Comparison of ENCODE assay signal across 7 mouse cellular contexts in the genomic region with DNA sequence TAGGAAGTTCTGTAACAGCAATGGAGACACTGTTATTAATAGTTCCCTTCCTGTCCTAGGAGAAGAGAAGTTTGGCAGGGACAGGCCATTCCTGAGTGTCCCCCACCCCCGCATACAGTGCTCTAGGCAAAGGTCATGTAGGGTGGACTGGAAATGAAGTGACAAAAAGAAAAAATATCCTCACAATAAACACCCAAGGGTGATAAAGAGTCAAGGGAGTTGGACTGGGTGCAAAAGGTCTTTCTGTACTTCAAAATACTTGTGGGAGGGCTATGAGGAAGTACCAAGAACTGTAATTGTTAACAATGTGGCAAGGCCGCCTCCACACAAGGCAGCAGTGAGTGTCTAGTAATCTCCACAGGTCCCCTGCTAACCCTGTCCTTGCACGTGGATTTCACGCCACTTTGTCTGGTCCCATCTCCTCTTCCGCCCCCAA. TPM values are rescaled to one million over a fixed set of nuclear protein-coding genes. Genes with fewer than 3 reads are reported as not detected.
DNase-seq lines count a peak whose midpoint lies in the region; ATAC-seq and TF ChIP-seq lines count a peak whose summit lies in the region.

No protein-coding gene starts in this region.

- no peak for ATAC-seq in G1E (ENCODE audit: extremely low read depth, insufficient number of reproducible peaks, low FRiP score, poor library complexity, severe bottlenecking)
- ATAC-seq in intestine, postnatal 0 days: peak; percentile 57

- no peak overlapping the region; the same call in 1 of the 2 replicates for H3K4me3 ChIP-seq in G1E (ENCODE audit: low read depth, low read length)
- H3K4me3 ChIP-seq in intestine, postnatal 0 days (ENCODE audit: low read depth, low read length): no peak overlapping the region

- H3K9me3 ChIP-seq in G1E (replicated peaks): no peaks in the 10 kb centered on the region
- no peaks in the 10 kb centered on the region for H3K9me3 ChIP-seq in intestine, postnatal 0 days (ENCODE audit: control insufficient read depth)

- H3K9ac ChIP-seq in intestine, postnatal 0 days (ENCODE audit: low read depth, low read length): no peak overlapping the region

- peak; percentile 4 for DNase-seq in G1E (ENCODE audit: low spot score)
- peak; percentile 3 for DNase-seq in brain, adult 2 months (ENCODE audit: low read depth, low spot score)
- peak; percentile 95 for DNase-seq in heart, adult 11 months
- DNase-seq in lung, adult 18-20 months: peak; percentile 32 to 52
- DNase-seq in skeletal muscle tissue, adult 2 months (ENCODE audit: low read depth, low spot score): peak; percentile 30
- DNase-seq in left cerebral cortex, adult 18-20 months (ENCODE audit: low spot score in 2 of 2): no peak

- WGBS in intestine, postnatal 0 days: 32% methylated on average over 5 of the region's 5 CpGs

- peak overlapping the region; percentile 99 for H3K27ac ChIP-seq in intestine, postnatal 0 days (ENCODE audit: low read depth, low read length)

- H3K4me1 ChIP-seq in G1E (ENCODE audit: insufficient read depth, low read depth, low read length): peaks cover 10% of the 10 kb centered on the region
- H3K4me1 ChIP-seq in intestine, postnatal 0 days (replicated peaks; ENCODE audit: control insufficient read depth, insufficient read depth, low read length): no peaks in the 10 kb centered on the region

- no peak for TF ChIP-seq CTCF in G1E (IDR thresholded peaks at IDR 0.05; ENCODE audit: low read depth, low read length)
- TF ChIP-seq CTCF in intestine, postnatal 0 days (IDR thresholded peaks at IDR 0.05; ENCODE audit: low read depth): no peak

- H3K36me3 ChIP-seq in G1E (replicated peaks): no peaks in the 10 kb centered on the region
- no peaks in the 10 kb centered on the region for H3K36me3 ChIP-seq in intestine, postnatal 0 days (ENCODE audit: control insufficient read depth, insufficient read depth)

- peak overlapping the region; percentile 54; the same call in 1 of the 2 replicates for H3K4me2 ChIP-seq in intestine, postnatal 0 days (replicated peaks; ENCODE audit: low read depth)

- H3K27me3 ChIP-seq in G1E (ENCODE audit: insufficient read depth, low read length): no peaks in the 10 kb centered on the region
- H3K27me3 ChIP-seq in intestine, postnatal 0 days (replicated peaks; ENCODE audit: control insufficient read depth, insufficient read depth, low read length): no peaks in the 10 kb centered on the region

RNA-seq across cellular contexts. Expression of a gene that starts 1.1 kb away (rescaled TPM):
- total RNA-seq in G1E (2014; fragmentation: Nextera tagmentation) (284 and 296 TPM in 2 replicates), G1E (2017) (600 and 667 TPM in 2 replicates)
- 10.3 and 14.1 TPM in 2 replicates for polyA plus RNA-seq in G1E (2012)
- polyA plus RNA-seq in intestine, postnatal 0 days (2015; fragmentation: Nextera tagmentation; extraction: Ambion mirVana): 14.6 and 15.1 TPM in 2 replicates
- total RNA-seq in left cerebral cortex, adult 18-20 months (2021): 10 to 100 TPM; 47.9 to 48.7 TPM

Comparison
In these comparisons a context has a peak if more than half of its experiments do, and no peak if none do; other contexts are left out.
1. DNase-seq: peak in G1E (single experiment), brain, adult 2 months (single experiment), heart, adult 11 months (single experiment), lung, adult 18-20 months (2 of 2) and skeletal muscle tissue, adult 2 months (single experiment); none in left cerebral cortex, adult 18-20 months (0 of 2).
2. RNA of a gene that starts 1.1 kb away (total RNA-seq): 284 to 667 TPM in G1E; 47.9 to 48.7 TPM in left cerebral cortex, adult 18-20 months; every median in the first group is over 4 times any median in the second.